Mouse (Mus musculus) layer of hippocampus, postnatal 36 days (tissue): Measurements from ENCODE around the gene Snx9. TPM values are rescaled to one million over a fixed set of nuclear protein-coding genes. Genes with fewer than 3 reads are reported as not detected.
A peak's percentile ranks its signal among the peaks of the same experiment; 100 is the strongest.

Experiments
- DNase-seq, 2 experiments: peaks; one replicate each; pipeline ENCODE4 v3.0.0; 2022
- total RNA-seq, 2 experiments: library from RNA; stranded (reverse); gene quantifications; 2 replicates each; pipeline ENCODE4 v1.2.3; 2021

Gene Snx9
- total RNA-seq, 2 experiments from 2014 or later: 13.8 to 14.7 TPM

- DNase-seq: no peak
Measured at GRCm38 (mm10) chr17:5807847-5808386, 33.2 kb upstream of the Snx9 start.

- no peak for DNase-seq
Measured at GRCm38 (mm10) chr17:5813863-5814640, 27.1 kb upstream of the Snx9 start.

GRCm38 (mm10) chr17:5814641-5814920 is 26.5 kb upstream of the Snx9 start:
- DNase-seq: no peak

- no peak for DNase-seq
Measured at GRCm38 (mm10) chr17:5817871-5818270, 23.3 kb upstream of the Snx9 start.

- DNase-seq: no peak
Measured at GRCm38 (mm10) chr17:5819105-5819504, 22.0 kb upstream of the Snx9 start.

- no peak for DNase-seq
Measured at GRCm38 (mm10) chr17:5819799-5820201, 21.3 kb upstream of the Snx9 start.

- no peak for DNase-seq
Measured at GRCm38 (mm10) chr17:5822541-5822940, 18.6 kb upstream of the Snx9 start.

- no peak for DNase-seq
Measured at GRCm38 (mm10) chr17:5823032-5823431, 18.1 kb upstream of the Snx9 start.

- DNase-seq: no peak
Measured at GRCm38 (mm10) chr17:5827836-5828582, 13.1 kb upstream of the Snx9 start.

GRCm38 (mm10) chr17:5828583-5828836 is 12.6 kb upstream of the Snx9 start:
- DNase-seq: no peak

GRCm38 (mm10) chr17:5828944-5829343 is 12.2 kb upstream of the Snx9 start:
- DNase-seq: no peak

GRCm38 (mm10) chr17:5829930-5830329 is 11.2 kb upstream of the Snx9 start:
- no peak for DNase-seq

- no peak for DNase-seq
Measured at GRCm38 (mm10) chr17:5830382-5830781, 10.7 kb upstream of the Snx9 start.

GRCm38 (mm10) chr17:5830832-5831231 is 10.3 kb upstream of the Snx9 start:
- DNase-seq: no peak

GRCm38 (mm10) chr17:5831257-5831806 is 9.8 kb upstream of the Snx9 start:
- DNase-seq: no peak

GRCm38 (mm10) chr17:5834166-5834565 is 7.0 kb upstream of the Snx9 start:
- DNase-seq: no peak

- no peak for DNase-seq
Measured at GRCm38 (mm10) chr17:5834798-5835328, 6.3 kb upstream of the Snx9 start.

- no peak for DNase-seq
Measured at GRCm38 (mm10) chr17:5839549-5840240, 1.4 kb upstream of the Snx9 start.

- DNase-seq: peak; percentile 43
Measured at GRCm38 (mm10) chr17:5840550-5841127, 490 bp upstream of the Snx9 start.

GRCm38 (mm10) chr17:5841943-5842273 is 779 bp downstream of the Snx9 start:
- no peak for DNase-seq

- DNase-seq: no peak
Measured at GRCm38 (mm10) chr17:5842988-5843640, 2.0 kb downstream of the Snx9 start.

- no peak for DNase-seq
Measured at GRCm38 (mm10) chr17:5843641-5843990, 2.5 kb downstream of the Snx9 start.
